Mouse (Mus musculus): ENCODE results near the gene Plxna4.
A peak's percentile ranks its signal among the peaks of the same experiment; 100 is the strongest.
"Not testable (repeated sequence)": the region's sequence is repeated elsewhere in the genome, so short reads cannot be mapped to it uniquely, and the experiment has no call there.

Gene Plxna4

GRCm38 (mm10) chr6:32533962-32534740 lies 53.8 kb downstream of the Plxna4 start:
- no peak for DNase-seq

- DNase-seq, result no peak
Measured at GRCm38 (mm10) chr6:32528081-32528570, 59.9 kb downstream of the Plxna4 start.

GRCm38 (mm10) chr6:32527518-32527917 lies 60.5 kb downstream of the Plxna4 start:
- no peak for DNase-seq

GRCm38 (mm10) chr6:32526762-32527161 lies 61.2 kb downstream of the Plxna4 start:
- DNase-seq, result no peak

- DNase-seq, result no peak
Measured at GRCm38 (mm10) chr6:32520097-32520496, 67.9 kb downstream of the Plxna4 start.

- DNase-seq, result no peak
Measured at GRCm38 (mm10) chr6:32518617-32519016, 69.4 kb downstream of the Plxna4 start.

- DNase-seq, result no peak
Measured at GRCm38 (mm10) chr6:32514096-32514495, 73.9 kb downstream of the Plxna4 start.

GRCm38 (mm10) chr6:32512010-32512409 lies 76.0 kb downstream of the Plxna4 start:
- DNase-seq, result no peak

GRCm38 (mm10) chr6:32510924-32511323 lies 77.1 kb downstream of the Plxna4 start:
- no peak for DNase-seq

GRCm38 (mm10) chr6:32510491-32510890 lies 77.5 kb downstream of the Plxna4 start:
- no peak for DNase-seq

GRCm38 (mm10) chr6:32509046-32509445 lies 78.9 kb downstream of the Plxna4 start:
- DNase-seq, result no peak

- DNase-seq, result no peak
Measured at GRCm38 (mm10) chr6:32504963-32505362, 83.0 kb downstream of the Plxna4 start.

- DNase-seq, result not testable (repeated sequence)
Measured at GRCm38 (mm10) chr6:32501186-32501585, 86.8 kb downstream of the Plxna4 start.

GRCm38 (mm10) chr6:32498106-32498505 lies 89.9 kb downstream of the Plxna4 start:
- DNase-seq, result no peak

GRCm38 (mm10) chr6:32496109-32496508 lies 91.9 kb downstream of the Plxna4 start:
- no peak for DNase-seq

- no peak for DNase-seq
Measured at GRCm38 (mm10) chr6:32495532-32495931, 92.5 kb downstream of the Plxna4 start.

- no peak for DNase-seq
Measured at GRCm38 (mm10) chr6:32493557-32493956, 94.4 kb downstream of the Plxna4 start.

- no peak for DNase-seq
Measured at GRCm38 (mm10) chr6:32487121-32487520, 100.9 kb downstream of the Plxna4 start.

GRCm38 (mm10) chr6:32482469-32482868 lies 105.5 kb downstream of the Plxna4 start:
- no peak for DNase-seq

- no peak for DNase-seq
Measured at GRCm38 (mm10) chr6:32480741-32481140, 107.3 kb downstream of the Plxna4 start.

- no peak for DNase-seq
Measured at GRCm38 (mm10) chr6:32479765-32480164, 108.2 kb downstream of the Plxna4 start.

- DNase-seq, result peak; percentile 3 to 6
Measured at GRCm38 (mm10) chr6:32479193-32479758, 108.7 kb downstream of the Plxna4 start.

- DNase-seq, result no peak
Measured at GRCm38 (mm10) chr6:32475958-32476357, 112.0 kb downstream of the Plxna4 start.

- no peak for DNase-seq
Measured at GRCm38 (mm10) chr6:32472062-32472461, 115.9 kb downstream of the Plxna4 start.
